Mouse (Mus musculus): Measurements from ENCODE around the gene Armcx1.
"Not testable (repeated sequence)": the region's sequence is repeated elsewhere in the genome, so short reads cannot be mapped to it uniquely, and the experiment has no call there.

The Armcx1 gene

DNA sequence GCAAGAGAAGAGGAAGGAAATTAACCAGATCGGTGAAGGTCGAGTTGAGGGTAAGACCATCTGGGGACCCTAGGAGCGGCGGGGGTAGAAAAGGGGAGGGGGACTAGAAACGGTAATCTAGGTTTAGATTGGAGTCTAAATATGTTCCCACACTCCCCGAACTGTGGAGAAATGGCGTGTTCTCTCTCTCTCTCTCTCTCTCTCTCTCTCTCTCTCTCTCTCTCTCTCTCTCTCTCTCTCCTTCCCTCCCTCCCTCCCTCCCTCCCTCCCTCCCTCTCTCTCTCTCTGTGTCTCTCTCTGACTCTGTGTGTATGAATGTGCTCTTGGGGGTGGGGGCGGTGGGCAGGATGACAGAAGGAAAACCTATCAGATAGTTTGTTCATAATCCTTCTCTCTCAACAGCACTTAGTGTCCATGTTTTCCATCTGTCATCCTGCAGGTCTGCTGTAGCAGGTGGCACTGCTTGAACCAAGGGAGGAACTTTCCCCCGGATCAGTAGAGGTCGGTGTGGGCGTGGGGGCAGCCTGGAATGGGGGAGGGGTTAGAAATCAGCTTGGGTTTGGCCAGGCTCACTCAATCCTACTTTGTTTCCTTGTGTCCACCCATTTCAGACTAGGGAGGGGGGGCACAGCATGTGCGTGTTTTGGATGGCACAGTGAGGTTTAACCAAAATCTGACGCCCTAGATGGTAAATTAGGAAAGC lies 39.7 kb downstream of the Armcx1 start:
- DNase-seq (ENCODE audit: low spot score in 2 of 2), result no peak

GRCm38 (mm10) chrX:134763428-134764198 lies 45.9 kb downstream of the Armcx1 start:
- DNase-seq (ENCODE audit: low spot score in 2 of 2), result not testable (repeated sequence)
